Mouse (Mus musculus): ENCODE measurements around the gene Bola3. TPM values are rescaled to one million over a fixed set of nuclear protein-coding genes. Genes with fewer than 3 reads are reported as not detected.

Gene Bola3
- polyA plus RNA-seq (2015; fragmentation: Nextera tagmentation; extraction: Ambion mirVana), result 68.5 and 70.4 TPM in 2 replicates

DNA sequence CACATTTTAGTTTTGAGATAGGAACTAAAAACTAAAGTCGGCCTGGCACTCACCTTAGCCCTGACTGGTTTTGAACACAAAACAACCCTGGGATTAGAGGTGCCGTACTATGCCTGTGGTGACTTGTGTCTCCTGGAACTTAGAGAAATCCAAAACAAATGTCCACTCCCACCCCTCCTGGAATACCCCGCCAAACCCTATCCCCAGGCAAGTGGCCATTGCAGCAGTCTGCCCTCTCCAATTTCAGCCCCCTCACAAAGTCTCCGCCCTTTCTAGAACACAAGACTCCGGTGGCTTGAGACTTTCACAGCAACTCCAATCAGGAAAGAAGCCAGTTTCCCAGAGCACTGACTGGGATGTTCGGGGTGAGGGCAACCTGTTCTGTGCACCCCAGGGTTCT is at the start of gene Bola3:
TSS of gene Bola3 (plus strand) at position 275 of the 400 bp plus-strand sequence.
- Histone ChIP-seq H3K4me1 (replicated peaks) (peaks cover 15% of the 10 kb centered on the region), H3K27me3 (no peaks in the 10 kb centered on the region), H3K9ac (peak within 1 kb of the TSS; percentile 92), H3K36me3 (peaks cover 16% of the 10 kb centered on the region), H3K4me2 (peak within 1 kb of the TSS; percentile 93), H3K4me3 (peak within 1 kb of the TSS; percentile 86), H3K9me3 (no peaks in the 10 kb centered on the region), H3K27ac (replicated peaks) (peak within 1 kb of the TSS; percentile 53)
- ATAC-seq (ENCODE audit: low read depth), result peak; percentile 37
- WGBS, result 29% methylated on average over 6 of the region's 6 CpGs

DNA sequence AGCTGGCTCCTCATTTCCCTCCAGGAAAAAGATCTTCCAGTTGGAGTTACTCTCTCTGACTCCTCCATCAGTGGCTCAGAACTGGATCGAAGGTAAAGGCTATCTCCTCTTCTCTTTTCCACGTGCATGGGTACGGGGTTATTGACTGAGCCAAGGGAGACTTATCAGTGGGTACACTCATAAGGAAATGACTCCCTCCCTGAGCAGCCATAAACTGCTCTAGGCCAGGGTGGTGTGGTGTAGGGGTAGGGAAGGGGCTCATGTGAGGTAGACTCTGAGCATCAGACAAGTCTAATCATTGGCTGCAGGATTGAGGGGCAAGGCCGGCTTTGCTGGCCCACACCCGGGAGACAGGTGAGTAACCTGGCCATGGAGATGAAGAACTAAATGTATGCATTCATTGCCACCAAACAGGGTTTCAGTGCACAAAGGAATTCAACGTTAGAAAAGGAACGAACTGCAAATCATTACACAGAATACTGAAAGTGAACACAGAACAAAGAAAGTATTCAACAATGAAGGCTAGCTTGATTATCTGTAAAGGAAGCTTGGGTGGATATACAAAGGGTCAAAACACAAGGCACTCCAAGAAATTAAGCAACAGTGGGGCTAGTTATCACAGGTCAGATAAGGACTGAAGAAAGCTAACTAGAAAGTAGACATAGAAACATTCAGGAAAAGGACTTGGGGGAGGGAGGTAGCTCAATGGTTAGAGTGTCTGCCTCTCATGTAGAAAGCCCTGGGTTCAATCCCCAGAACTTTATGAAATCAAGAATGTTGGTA is 48.3 kb upstream of the Bola3 start:
- Histone ChIP-seq H3K4me3 (no peak overlapping the region), H3K4me2 (no peak overlapping the region), H3K4me1 (replicated peaks) (peaks cover 12% of the 10 kb centered on the region), H3K36me3 (peaks cover 10% of the 10 kb centered on the region), H3K9ac (no peak overlapping the region), H3K9me3 (no peaks in the 10 kb centered on the region), H3K27ac (replicated peaks) (no peak overlapping the region), H3K27me3 (no peaks in the 10 kb centered on the region)
- ATAC-seq (ENCODE audit: low read depth), result no peak
- 86% methylated on average over 7 of the region's 7 CpGs for WGBS

- Histone ChIP-seq H3K9me3 (no peaks in the 10 kb centered on the region), H3K4me2 (no peak overlapping the region), H3K27me3 (no peaks in the 10 kb centered on the region), H3K4me1 (replicated peaks) (peaks cover 12% of the 10 kb centered on the region), H3K9ac (no peak overlapping the region), H3K27ac (replicated peaks) (no peak overlapping the region), H3K36me3 (peaks cover 17% of the 10 kb centered on the region), H3K4me3 (no peak overlapping the region)
- WGBS, result 95% methylated on average over 2 of the region's 2 CpGs
- ATAC-seq (ENCODE audit: low read depth), result no peak
These were observed 47.7 kb upstream of the Bola3 start for GRCm38 (mm10) chr6:83301294-83301693.

- Histone ChIP-seq H3K27ac (replicated peaks) (peak overlapping the region; percentile 70), H3K9ac (no peak overlapping the region), H3K36me3 (peaks cover 27% of the 10 kb centered on the region), H3K4me1 (replicated peaks) (peaks cover 12% of the 10 kb centered on the region), H3K27me3 (no peaks in the 10 kb centered on the region), H3K4me2 (no peak overlapping the region), H3K9me3 (no peaks in the 10 kb centered on the region), H3K4me3 (no peak overlapping the region)
- peak; percentile 86 for ATAC-seq (ENCODE audit: low read depth)
- WGBS, result 42% methylated on average over 5 of the region's 5 CpGs
These were observed 46.7 kb upstream of the Bola3 start for GRCm38 (mm10) chr6:83302264-83302663.

GRCm38 (mm10) chr6:83309017-83309416 is 39.9 kb upstream of the Bola3 start:
- Histone ChIP-seq H3K4me2 (no peak overlapping the region), H3K4me3 (no peak overlapping the region), H3K27me3 (no peaks in the 10 kb centered on the region), H3K4me1 (replicated peaks) (no peaks in the 10 kb centered on the region), H3K9me3 (no peaks in the 10 kb centered on the region), H3K27ac (replicated peaks) (no peak overlapping the region), H3K9ac (no peak overlapping the region), H3K36me3 (peaks cover 74% of the 10 kb centered on the region)
- ATAC-seq (ENCODE audit: low read depth), result no peak
- 93% methylated on average over 7 of the region's 7 CpGs for WGBS

DNA sequence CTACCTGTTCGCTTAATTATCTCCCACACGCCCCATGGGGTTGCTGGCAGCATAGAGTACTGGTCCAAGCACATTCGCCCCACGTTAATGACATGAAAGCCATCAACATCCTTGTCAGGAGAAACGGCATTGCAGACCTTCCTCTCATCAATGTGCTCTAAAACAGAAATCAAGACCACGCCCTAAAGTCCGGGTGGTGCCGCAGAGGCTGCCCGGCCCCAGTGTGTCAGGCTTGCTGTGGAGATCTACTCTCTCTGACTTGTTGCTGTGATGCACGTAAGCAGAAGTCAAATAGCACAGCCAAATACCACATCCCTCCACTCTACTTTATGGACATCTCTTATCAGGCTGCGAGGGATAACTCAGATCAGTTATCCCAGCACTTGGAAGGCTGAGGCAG is 37.7 kb upstream of the Bola3 start:
- H3K4me1 ChIP-seq (replicated peaks), result peaks cover 11% of the 10 kb centered on the region
- H3K4me3 ChIP-seq, result no peak overlapping the region
- H3K9ac ChIP-seq, result no peak overlapping the region
- no peaks in the 10 kb centered on the region for H3K9me3 ChIP-seq
- no peak overlapping the region for H3K27ac ChIP-seq (replicated peaks)
- no peaks in the 10 kb centered on the region for H3K27me3 ChIP-seq
- no peak for ATAC-seq (ENCODE audit: low read depth)
- H3K4me2 ChIP-seq, result no peak overlapping the region
- H3K36me3 ChIP-seq, result peaks cover 58% of the 10 kb centered on the region
- 93% methylated on average over 11 of the region's 11 CpGs for WGBS

GRCm38 (mm10) chr6:83312021-83312420 is 36.9 kb upstream of the Bola3 start:
- Histone ChIP-seq H3K9me3 (no peaks in the 10 kb centered on the region), H3K4me1 (replicated peaks) (peaks cover 19% of the 10 kb centered on the region), H3K4me2 (no peak overlapping the region), H3K9ac (no peak overlapping the region), H3K27ac (replicated peaks) (no peak overlapping the region), H3K36me3 (peaks cover 49% of the 10 kb centered on the region), H3K4me3 (no peak overlapping the region), H3K27me3 (no peaks in the 10 kb centered on the region)
- WGBS, result 91% methylated on average over 7 of the region's 7 CpGs
- no peak for ATAC-seq (ENCODE audit: low read depth)

DNA sequence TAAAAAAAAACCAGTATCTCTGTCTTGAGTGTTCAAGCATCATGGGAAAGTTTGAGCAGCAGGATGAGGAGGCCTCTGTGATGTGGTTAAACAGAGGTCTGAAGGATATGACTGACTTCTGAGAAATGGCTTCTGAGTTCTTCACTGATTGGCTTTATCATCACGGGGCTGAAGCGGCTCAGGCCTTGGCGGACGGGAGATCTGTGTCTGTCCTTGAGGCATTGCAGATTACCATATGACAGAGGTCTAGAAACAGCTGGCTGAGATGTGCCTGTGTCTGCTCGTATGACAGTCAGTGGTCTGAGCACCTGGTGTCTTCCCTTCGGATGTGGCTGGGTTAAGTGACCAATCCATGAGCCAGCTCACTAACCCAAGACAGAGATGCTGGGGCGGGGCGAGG is 36.4 kb upstream of the Bola3 start:
- ATAC-seq (ENCODE audit: low read depth), result no peak
- H3K4me3 ChIP-seq, result no peak overlapping the region
- no peaks in the 10 kb centered on the region for H3K9me3 ChIP-seq
- peaks cover 44% of the 10 kb centered on the region for H3K36me3 ChIP-seq
- H3K9ac ChIP-seq, result no peak overlapping the region
- H3K27me3 ChIP-seq, result no peaks in the 10 kb centered on the region
- H3K27ac ChIP-seq (replicated peaks), result no peak overlapping the region
- H3K4me1 ChIP-seq (replicated peaks), result peaks cover 19% of the 10 kb centered on the region
- 90% methylated on average over 8 of the region's 8 CpGs for WGBS
- H3K4me2 ChIP-seq, result no peak overlapping the region

DNA sequence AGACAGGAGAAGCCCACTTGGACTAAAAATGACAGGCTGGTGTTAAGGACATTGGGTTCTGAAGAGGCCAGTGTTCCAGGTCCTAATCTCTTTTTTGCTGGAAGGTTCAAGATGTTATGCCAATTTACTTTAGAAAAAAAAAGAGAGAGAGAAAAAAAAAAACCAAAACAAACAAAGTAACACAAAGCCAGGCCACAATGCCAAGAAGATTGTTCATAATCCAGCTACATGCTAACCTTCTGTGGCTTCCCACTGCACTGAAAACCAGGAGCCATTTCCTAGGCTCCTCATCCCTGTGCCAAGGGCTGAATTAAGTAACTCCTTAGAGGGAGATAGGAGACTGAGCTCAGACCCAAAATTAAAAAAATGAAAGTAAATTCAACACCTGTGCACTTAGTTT is 33.7 kb upstream of the Bola3 start:
- Histone ChIP-seq H3K27me3 (no peaks in the 10 kb centered on the region), H3K4me2 (peak overlapping the region; percentile 90), H3K9me3 (no peaks in the 10 kb centered on the region), H3K9ac (0 out of 2 replicates have a peak overlapping the region, but pooled peaks have one; percentile 43), H3K4me3 (0 out of 2 replicates have a peak overlapping the region, but pooled peaks have one; percentile 86), H3K27ac (replicated peaks) (no peak overlapping the region), H3K4me1 (replicated peaks) (peaks cover 19% of the 10 kb centered on the region), H3K36me3 (peaks cover 26% of the 10 kb centered on the region)
- ATAC-seq (ENCODE audit: low read depth), result no peak

DNA sequence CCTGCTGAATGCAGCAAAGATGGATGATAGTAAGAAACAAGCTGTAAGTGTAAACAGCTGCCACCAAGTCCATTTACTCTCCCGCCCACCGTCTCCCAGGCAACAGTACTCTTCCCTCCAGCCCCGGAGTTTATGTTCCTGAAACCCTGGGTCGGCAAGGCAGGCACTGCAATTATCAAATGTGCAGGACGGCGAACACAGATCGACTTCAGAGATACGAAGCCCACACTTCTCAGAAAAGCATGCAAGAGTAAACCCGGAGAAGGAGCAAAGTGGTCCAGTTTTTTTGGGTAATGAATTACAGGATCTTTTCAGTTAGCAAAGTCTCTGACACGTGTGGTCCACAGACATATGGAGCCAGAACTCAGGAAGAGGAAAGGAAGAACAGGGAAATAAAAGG is 32.9 kb upstream of the Bola3 start:
- H3K27ac ChIP-seq (replicated peaks), result no peak overlapping the region
- H3K36me3 ChIP-seq, result peaks cover 19% of the 10 kb centered on the region
- H3K4me2 ChIP-seq, result peak overlapping the region; percentile 90
- no peak for ATAC-seq (ENCODE audit: low read depth)
- H3K4me1 ChIP-seq (replicated peaks), result peaks cover 19% of the 10 kb centered on the region
- no peaks in the 10 kb centered on the region for H3K9me3 ChIP-seq
- H3K4me3 ChIP-seq, result peak overlapping the region; percentile 86
- peak overlapping the region; percentile 43 for H3K9ac ChIP-seq
- 2% methylated on average over 10 of the region's 10 CpGs for WGBS
- H3K27me3 ChIP-seq, result no peaks in the 10 kb centered on the region

DNA sequence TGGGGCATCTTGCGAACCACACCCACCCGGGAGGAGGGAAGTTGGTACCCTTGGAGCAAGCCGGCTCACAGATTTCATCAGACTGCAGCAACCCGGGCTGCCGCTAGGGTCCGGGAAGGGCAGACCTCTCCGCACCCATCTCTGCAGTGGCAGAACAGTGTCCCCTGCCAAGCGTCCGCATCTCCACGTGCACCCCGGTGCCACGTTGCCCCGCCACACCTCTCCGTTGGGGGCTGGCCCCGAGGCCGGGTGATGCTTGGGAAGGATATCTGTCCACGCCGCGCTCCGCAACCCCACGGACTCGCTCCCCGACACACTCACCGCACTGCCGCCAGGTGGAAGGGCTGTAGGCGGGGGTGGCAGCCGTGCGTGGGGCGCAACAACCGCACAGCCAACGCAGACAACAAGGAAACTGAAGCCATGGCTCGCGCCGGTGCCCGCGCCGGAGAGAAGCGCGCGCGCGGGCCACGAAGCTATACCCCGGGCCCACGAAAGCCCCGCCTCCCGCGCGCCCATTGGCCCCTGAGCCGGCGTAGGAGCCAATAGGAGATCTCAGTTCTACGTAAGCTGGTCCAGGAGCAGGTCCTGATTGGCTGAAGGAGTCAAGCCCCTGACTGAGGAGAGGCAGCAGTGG is 31.7 kb upstream of the Bola3 start:
- peak overlapping the region; percentile 86 for H3K9ac ChIP-seq
- peak overlapping the region; percentile 83 for H3K27ac ChIP-seq (replicated peaks)
- H3K4me2 ChIP-seq, result peak overlapping the region; percentile 90
- no peaks in the 10 kb centered on the region for H3K9me3 ChIP-seq
- H3K27me3 ChIP-seq, result no peaks in the 10 kb centered on the region
- peak overlapping the region; percentile 86 for H3K4me3 ChIP-seq
- H3K36me3 ChIP-seq, result peaks cover 7% of the 10 kb centered on the region
- peak; percentile 99 for ATAC-seq (ENCODE audit: low read depth)
- WGBS, result under 1% methylated on average over 52 of the region's 52 CpGs
- H3K4me1 ChIP-seq (replicated peaks), result peaks cover 19% of the 10 kb centered on the region

DNA sequence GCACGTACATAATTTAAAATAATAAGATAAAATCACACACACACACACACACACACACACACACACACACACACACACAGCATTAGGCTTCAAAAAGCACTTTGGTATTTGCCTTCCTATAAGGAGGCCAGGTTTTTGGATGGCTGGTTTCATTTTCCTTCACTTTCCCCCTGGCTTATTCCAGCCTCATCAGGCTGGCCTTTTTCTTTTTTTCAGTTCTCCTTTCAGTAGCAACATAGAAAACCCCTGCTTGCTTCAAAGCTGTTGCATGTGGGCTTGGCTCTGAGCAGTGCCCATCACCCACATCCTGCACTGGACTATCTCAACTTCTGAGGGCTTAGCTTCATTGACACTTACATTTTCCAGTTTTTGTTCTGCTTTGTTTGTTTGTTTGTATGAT is 27.0 kb upstream of the Bola3 start:
- H3K36me3 ChIP-seq, result no peaks in the 10 kb centered on the region
- WGBS, result 67% methylated on average over 1 of the region's 1 CpGs
- H3K27ac ChIP-seq (replicated peaks), result no peak overlapping the region
- H3K9me3 ChIP-seq, result no peaks in the 10 kb centered on the region
- no peak overlapping the region for H3K4me2 ChIP-seq
- ATAC-seq (ENCODE audit: low read depth), result no peak
- no peaks in the 10 kb centered on the region for H3K27me3 ChIP-seq
- no peak overlapping the region for H3K4me3 ChIP-seq
- peaks cover 18% of the 10 kb centered on the region for H3K4me1 ChIP-seq (replicated peaks)
- no peak overlapping the region for H3K9ac ChIP-seq

Data from neural tube, embryonic 13.5 days (tissue).